Mouse (Mus musculus) G1E (cell line): ENCODE measurements at regions not wholly inside any gene's neighbourhood (a gene's known extent, or its start where the extent isn't known, plus 50 kb on each side); places are given as distances from the start of the nearest gene placed in this dataset.

ENCODE experiments used
- ATAC-seq: 2 replicates; pipeline ENCODE4 v1.8.0; 2016; ENCODE audit warnings: mild to moderate bottlenecking; ENCODE audit not compliant: insufficient number of reproducible peaks, poor library complexity, low FRiP score, severe bottlenecking; ENCODE audit errors: extremely low read depth
- DNase-seq: peaks from one replicate; pipeline ENCODE4 v3.0.0; 2012; ENCODE audit warnings: low spot score
- H3K27me3 ChIP-seq: 2 replicates; pipeline ENCODE4 v1.6.1; 2012; ENCODE audit warnings: mild to moderate bottlenecking, low read length, inconsistent platforms; ENCODE audit not compliant: insufficient read depth
- H3K36me3 ChIP-seq: replicated peaks from 2 replicates; pipeline ENCODE3; 2012; ENCODE audit warnings: mild to moderate bottlenecking, inconsistent platforms
- H3K4me1 ChIP-seq: 2 replicates; pipeline ENCODE4 v1.6.1; 2012; ENCODE audit warnings: low read depth, low read length, inconsistent platforms, mixed read lengths; ENCODE audit not compliant: insufficient read depth
- H3K4me3 ChIP-seq: 2 replicates; pipeline ENCODE4 v1.5.1; 2012; ENCODE audit warnings: low read depth, mild to moderate bottlenecking, inconsistent platforms, low read length, moderate library complexity, mixed read lengths
- H3K9me3 ChIP-seq: replicated peaks from 2 replicates; pipeline ENCODE4 v1.6.1; 2012; ENCODE audit warnings: inconsistent platforms
- CTCF ChIP-seq: IDR thresholded peaks from 2 replicates; pipeline ENCODE4 v1.5.1; 2012; ENCODE audit warnings: low read depth, low read length, inconsistent platforms, mixed read lengths
- GATA1 ChIP-seq: IDR thresholded peaks from 2 replicates; pipeline ENCODE4 v1.6.1; 2012; ENCODE audit warnings: borderline replicate concordance, low read length, inconsistent platforms, mixed read lengths
- GATA2 ChIP-seq: IDR thresholded peaks from 2 replicates; pipeline ENCODE4 v1.6.1; 2012; ENCODE audit warnings: low read depth, low read length, inconsistent platforms, borderline replicate concordance
- POLR2AphosphoS5 ChIP-seq: IDR thresholded peaks from 2 replicates; pipeline ENCODE4 v1.6.1; 2012; ENCODE audit warnings: low read depth, low read length, inconsistent platforms; ENCODE audit not compliant: insufficient replicate concordance
- TAL1 ChIP-seq: conservative IDR thresholded peaks from 2 replicates; pipeline ENCODE4 v1.6.1; 2012; ENCODE audit warnings: low read depth, low read length, inconsistent platforms, mixed read lengths

GRCm38 (mm10) chr8:78000303-78000702 is 212.8 kb upstream of the Ttc29 start:
- Histone ChIP-seq H3K4me1 (peaks cover 6% of the 10 kb centered on the region), H3K27me3 (peaks cover 12% of the 10 kb centered on the region), H3K9me3 (no peaks in the 10 kb centered on the region), H3K4me3 (no peak overlapping the region), H3K36me3 (no peaks in the 10 kb centered on the region)
- DNase-seq (no peak), ATAC-seq (no peak)
- TF ChIP-seq POLR2AphosphoS5 = no peak
- TF ChIP-seq GATA2 = no peak
- TF ChIP-seq CTCF = no peak
- no peak for TF ChIP-seq GATA1
- no peak for TF ChIP-seq TAL1

DNA sequence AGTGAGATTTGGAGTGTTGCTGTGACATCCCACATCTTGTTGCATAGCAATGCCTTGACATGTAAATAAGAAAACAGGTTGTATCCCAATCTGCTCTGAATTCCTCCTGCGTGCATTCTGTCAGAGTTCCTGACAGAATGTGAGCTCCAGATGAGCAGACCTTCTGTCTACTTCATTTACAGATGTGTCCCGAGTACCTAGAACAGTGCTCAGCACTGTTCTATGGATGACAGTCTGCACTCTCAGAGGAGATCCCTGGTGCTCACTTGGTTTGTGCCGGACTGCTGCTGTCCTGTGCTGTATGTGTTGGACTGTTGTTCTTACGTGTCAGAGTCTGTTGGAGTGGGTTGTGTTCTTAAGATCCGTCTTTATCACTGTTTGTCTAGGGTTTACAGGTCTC is 211.4 kb upstream of the Ttc29 start:
- no peak for ATAC-seq
- Histone ChIP-seq H3K4me1 (peaks cover 6% of the 10 kb centered on the region), H3K27me3 (peaks cover 12% of the 10 kb centered on the region), H3K9me3 (no peaks in the 10 kb centered on the region), H3K4me3 (no peak overlapping the region), H3K36me3 (no peaks in the 10 kb centered on the region)
- TF ChIP-seq GATA2 (no peak), POLR2AphosphoS5 (no peak), TAL1 (no peak), CTCF (no peak), GATA1 (no peak)
- no peak for DNase-seq

DNA sequence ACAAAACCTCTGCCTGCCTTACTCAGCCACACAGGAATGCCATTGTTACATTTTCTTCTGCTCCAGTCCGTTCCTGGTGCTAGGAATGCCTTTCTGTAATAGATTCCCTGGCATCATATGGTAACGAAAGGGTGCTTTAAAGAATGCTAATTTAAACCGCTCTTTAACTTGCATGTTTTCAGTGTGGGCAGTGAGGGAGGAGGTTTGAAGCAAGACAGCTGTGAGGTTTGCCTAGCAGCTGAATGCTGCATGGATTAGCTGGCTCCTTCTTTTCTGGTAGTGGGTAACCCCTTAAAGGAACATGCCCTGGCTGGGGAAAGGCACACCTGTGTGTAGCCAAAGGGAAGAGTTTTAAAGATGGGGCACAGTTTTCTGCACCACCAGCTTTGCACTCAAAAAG is 211.0 kb upstream of the Ttc29 start:
- Histone ChIP-seq H3K4me3 (no peak overlapping the region), H3K36me3 (no peaks in the 10 kb centered on the region), H3K27me3 (peaks cover 12% of the 10 kb centered on the region), H3K4me1 (peaks cover 6% of the 10 kb centered on the region), H3K9me3 (no peaks in the 10 kb centered on the region)
- no peak for ATAC-seq
- TF ChIP-seq GATA2 (no peak), POLR2AphosphoS5 (no peak), CTCF (no peak), TAL1 (no peak), GATA1 (no peak)
- no peak for DNase-seq

- no peaks in the 10 kb centered on the region for H3K36me3 ChIP-seq
- no peaks in the 10 kb centered on the region for H3K9me3 ChIP-seq
- H3K4me3 ChIP-seq = no peak overlapping the region
- H3K27me3 ChIP-seq = peaks cover 12% of the 10 kb centered on the region
- ATAC-seq (no peak), DNase-seq (peak; percentile 54)
- H3K4me1 ChIP-seq = peaks cover 6% of the 10 kb centered on the region
- TF ChIP-seq GATA1 = no peak
- peak; percentile 89 for TF ChIP-seq CTCF
These were observed 209.1 kb upstream of the Ttc29 start for GRCm38 (mm10) chr8:78003888-78004543.

GRCm38 (mm10) chr8:78004891-78005290 is 208.2 kb upstream of the Ttc29 start:
- ATAC-seq (no peak), DNase-seq (no peak)
- TF ChIP-seq TAL1 = no peak
- H3K4me1 ChIP-seq = peaks cover 3% of the 10 kb centered on the region; the same call in 1 of the 2 replicates
- no peaks in the 10 kb centered on the region for H3K9me3 ChIP-seq
- no peak overlapping the region for H3K4me3 ChIP-seq
- H3K36me3 ChIP-seq = no peaks in the 10 kb centered on the region
- H3K27me3 ChIP-seq = peaks cover 6% of the 10 kb centered on the region

GRCm38 (mm10) chr8:78013101-78013500 is 200.0 kb upstream of the Ttc29 start:
- DNase-seq (no peak), ATAC-seq (no peak)
- no peak for TF ChIP-seq GATA1
- TF ChIP-seq GATA2 = no peak
- TF ChIP-seq TAL1 = no peak
- TF ChIP-seq POLR2AphosphoS5 = no peak
- TF ChIP-seq CTCF = no peak
- H3K4me3 ChIP-seq = no peak overlapping the region
- no peaks in the 10 kb centered on the region for H3K4me1 ChIP-seq
- no peaks in the 10 kb centered on the region for H3K9me3 ChIP-seq
- peaks cover 11% of the 10 kb centered on the region; the same call in 1 of the 2 replicates for H3K27me3 ChIP-seq
- no peaks in the 10 kb centered on the region for H3K36me3 ChIP-seq
